Mouse (Mus musculus): ENCODE data around the gene Pde3a.

DNA sequence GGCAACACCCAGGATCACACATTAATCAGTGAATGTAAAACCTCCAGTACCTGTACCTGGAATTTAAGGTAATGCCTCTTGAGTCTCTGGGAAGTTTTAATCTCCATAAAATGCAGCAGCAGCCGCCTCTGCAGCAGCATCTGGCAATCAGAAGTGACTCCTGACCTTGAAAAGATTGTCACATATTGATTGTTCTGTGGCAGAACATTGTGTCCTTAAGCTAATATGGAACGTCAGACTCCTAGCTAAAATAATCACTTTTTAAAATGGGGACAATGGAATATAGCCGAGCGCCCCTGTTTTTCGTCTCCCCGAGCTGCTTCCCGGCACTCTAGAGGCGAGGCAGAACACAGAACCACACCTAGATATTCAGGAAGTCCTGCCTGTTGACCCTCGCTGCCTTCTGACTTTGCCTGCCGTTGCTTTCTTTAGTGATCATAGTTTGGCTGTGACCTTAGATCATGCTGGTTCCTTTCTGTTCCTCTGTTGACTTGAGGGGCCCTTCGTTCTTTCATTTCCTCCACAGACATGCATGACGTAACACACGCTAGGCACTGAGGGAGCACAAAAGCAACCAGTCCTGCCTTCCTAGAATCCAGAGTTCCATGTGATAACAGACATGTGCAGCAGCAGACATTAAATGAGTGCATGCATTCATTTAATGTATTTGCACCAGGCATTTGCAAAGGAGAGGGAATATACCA, 183.4 kb downstream of the Pde3a start:
- TF ChIP-seq POLR2A (IDR thresholded peaks at IDR 0.05; ENCODE audit: low read depth, low read length) = no peak
- no peak for TF ChIP-seq CTCF (IDR thresholded peaks at IDR 0.05; ENCODE audit: borderline replicate concordance, insufficient read depth, low read length)

Data from embryonic fibroblast, embryonic 13.5 days (primary cell).